In genomic region chr9:56824900-56825299, GRCm38 (mm10) we compare ENCODE assay signal across 9 mouse cellular contexts. TPM values are rescaled to one million over a fixed set of nuclear protein-coding genes. Genes with fewer than 3 reads are reported as not detected.
DNase-seq lines count a peak whose midpoint lies in the region; ATAC-seq and TF ChIP-seq lines count a peak whose summit lies in the region.
"Had no signal": no experiment of that assay in that cellular context is flagged by ENCODE, and none has a peak within 500 bp of the region (broad histone marks: within the 10 kb centered on the region; RNA-seq: fewer than 3 reads in every experiment).

No protein-coding gene starts in this region.

- no peaks in the 10 kb centered on the region for H3K36me3 ChIP-seq in lung, embryonic 14.5 days (ENCODE audit: insufficient read depth)
- no peaks in the 10 kb centered on the region for H3K36me3 ChIP-seq in limb, embryonic 10.5 days
- H3K36me3 ChIP-seq: lung, embryonic 15.5 days had no signal

- H3K4me2 ChIP-seq in lung, embryonic 14.5 days: no peak overlapping the region

- WGBS in lung, embryonic 14.5 days: 6% methylated on average over 3 of the region's 3 CpGs
- 5% methylated on average over 3 of the region's 3 CpGs for WGBS in limb, embryonic 10.5 days

- H3K27me3 ChIP-seq in lung, embryonic 14.5 days (ENCODE audit: insufficient read depth, low read length): peaks cover 13% of the 10 kb centered on the region; the same call in 1 of the 2 replicates
- H3K27me3 ChIP-seq in limb, embryonic 10.5 days (ENCODE audit: low read depth, poor library complexity, severe bottlenecking): peaks cover 31% of the 10 kb centered on the region

- no peaks in the 10 kb centered on the region for H3K9me3 ChIP-seq in lung, embryonic 14.5 days (ENCODE audit: low read depth, low read length)
- no peaks in the 10 kb centered on the region for H3K9me3 ChIP-seq in limb, embryonic 10.5 days (replicated peaks)
- H3K9me3 ChIP-seq: lung, embryonic 15.5 days had no signal

- H3K27ac ChIP-seq in lung, embryonic 14.5 days (ENCODE audit: low read depth): no peak overlapping the region
- H3K27ac ChIP-seq in limb, embryonic 10.5 days: no peak overlapping the region
- H3K27ac ChIP-seq: lung, embryonic 15.5 days had no signal

- H3K4me3 ChIP-seq in lung, embryonic 14.5 days (ENCODE audit: low read depth, low read length): no peak overlapping the region
- peak overlapping the region; percentile 46; the same call in 1 of the 2 replicates for H3K4me3 ChIP-seq in limb, embryonic 10.5 days
- H3K4me3 ChIP-seq: lung, embryonic 15.5 days had no signal

- H3K9ac ChIP-seq in lung, embryonic 14.5 days: no peak overlapping the region
- H3K9ac ChIP-seq: lung, embryonic 15.5 days had no signal

- peak; percentile 22 for DNase-seq in cerebellum, adult 11-12 months
- DNase-seq in lung, embryonic 14.5 days: peak; percentile 77
- DNase-seq in lung, adult 18-20 months: no peak
- peak; percentile 47 to 51 for DNase-seq in cerebellum, postnatal 36 days
- no peak for DNase-seq in limb, embryonic 10.5 days (ENCODE audit: low spot score)
- no peak for DNase-seq in testis, postnatal 14 days (ENCODE audit: low spot score)

- H3K4me1 ChIP-seq in lung, embryonic 14.5 days (ENCODE audit: insufficient read depth): no peaks in the 10 kb centered on the region
- H3K4me1 ChIP-seq in limb, embryonic 10.5 days: peaks cover 16% of the 10 kb centered on the region

- TF ChIP-seq CTCF in lung, embryonic 14.5 days (IDR thresholded peaks at IDR 0.05; ENCODE audit: low read depth): peak; percentile 59

- ATAC-seq in cerebellum, adult (ENCODE audit: insufficient number of reproducible peaks, low FRiP score, low TSS enrichment): no peak
- no peak for ATAC-seq in lung, embryonic 14.5 days (ENCODE audit: insufficient read depth)
- ATAC-seq in granulocyte monocyte progenitor cell, adult 5-6 weeks (replicated peaks; ENCODE audit: poor library complexity, severe bottlenecking): no peak

RNA-seq across cellular contexts. Expression of gene Lingo1, which starts 28.6 kb away (rescaled TPM):
- polyA plus RNA-seq in lung, embryonic 14.5 days (2014; fragmentation: Nextera tagmentation; extraction: Ambion mirVana): 4.7 and 4.8 TPM in 2 replicates
- polyA plus RNA-seq in limb, embryonic 10.5 days (2016; fragmentation: Nextera tagmentation; extraction: Ambion mirVana): 0.85 and 1.8 TPM in 2 replicates
- total RNA-seq in granulocyte monocyte progenitor cell, adult 5-6 weeks (2014; fragmentation: Nextera tagmentation): not detected in 2 replicates
- not detected in 2 replicates for total RNA-seq in granulocyte monocyte progenitor cell, adult 5-6 weeks (2017)

RNA-seq across cellular contexts. Expression of gene Odf3l1, which starts 39.6 kb away (rescaled TPM):
- polyA plus RNA-seq in lung, embryonic 14.5 days (2014; fragmentation: Nextera tagmentation; extraction: Ambion mirVana): 0.23 and 1.1 TPM in 2 replicates
- polyA plus RNA-seq in limb, embryonic 10.5 days (2016; fragmentation: Nextera tagmentation; extraction: Ambion mirVana): 0.35 TPM in 1 of 2 replicates, not detected in the other
- not detected in 2 replicates for total RNA-seq in granulocyte monocyte progenitor cell, adult 5-6 weeks (2014; fragmentation: Nextera tagmentation)
- not detected in 2 replicates for total RNA-seq in granulocyte monocyte progenitor cell, adult 5-6 weeks (2017)

RNA-seq across cellular contexts. Expression of gene Cspg4, which starts 39.9 kb away (rescaled TPM):
- polyA plus RNA-seq in lung, embryonic 14.5 days (2014; fragmentation: Nextera tagmentation; extraction: Ambion mirVana): 12.3 and 13.9 TPM in 2 replicates
- polyA plus RNA-seq in limb, embryonic 10.5 days (2016; fragmentation: Nextera tagmentation; extraction: Ambion mirVana): 2.1 and 5.0 TPM in 2 replicates
- total RNA-seq in granulocyte monocyte progenitor cell, adult 5-6 weeks (2014; fragmentation: Nextera tagmentation): not detected in 2 replicates
- total RNA-seq in granulocyte monocyte progenitor cell, adult 5-6 weeks (2017): not detected in 2 replicates

Comparison
In these comparisons a context has a peak if more than half of its experiments do, and no peak if none do; other contexts are left out.
1. DNase-seq: peak in cerebellum, adult 11-12 months (single experiment), lung, embryonic 14.5 days (single experiment) and cerebellum, postnatal 36 days (2 of 2); none in lung, adult 18-20 months (0 of 2), limb, embryonic 10.5 days (single experiment) and testis, postnatal 14 days (single experiment).